Mouse (Mus musculus) heart, embryonic 11.5 days (tissue): ENCODE measurements around the gene Irf3. TPM values are rescaled to one million over a fixed set of nuclear protein-coding genes. Genes with fewer than 3 reads are reported as not detected.

Source experiments
- ATAC-seq: fragments of 200-750 bp; cut with Nextera tagmentation; replicated peaks from 2 replicates; pipeline ENCODE4 v1.8.0; 2017; ENCODE audit warnings: moderate library complexity; ENCODE audit not compliant: insufficient number of reproducible peaks, low FRiP score, low TSS enrichment
- H3K27ac ChIP-seq: fragments of 300-500 bp; sonication (generic); 2 replicates; pipeline ENCODE4 v1.5.1; 2014; ENCODE audit warnings: mild to moderate bottlenecking, low read depth, low read length
- H3K27me3 ChIP-seq: fragments of 300-500 bp; sonication (generic); 2 replicates; pipeline ENCODE4 v1.6.1; 2014; ENCODE audit warnings: mild to moderate bottlenecking, low read length, mixed read lengths; ENCODE audit not compliant: control insufficient read depth, insufficient read depth
- H3K36me3 ChIP-seq: fragments of 300-500 bp; sonication (generic); 2 replicates; pipeline ENCODE4 v1.6.1; 2014; ENCODE audit warnings: mild to moderate bottlenecking, low read length, moderate library complexity, mixed read lengths; ENCODE audit not compliant: control insufficient read depth, insufficient read depth
- H3K4me1 ChIP-seq: fragments of 300-500 bp; sonication (generic); 2 replicates; pipeline ENCODE4 v1.6.1; 2014; ENCODE audit warnings: low read length; ENCODE audit not compliant: control insufficient read depth, insufficient read depth
- H3K4me2 ChIP-seq: fragments of 300-500 bp; sonication (generic); 2 replicates; pipeline ENCODE4 v1.6.1; 2014; ENCODE audit warnings: mild to moderate bottlenecking, moderate library complexity
- H3K4me3 ChIP-seq: fragments of 300-500 bp; sonication (generic); 2 replicates; pipeline ENCODE4 v1.5.1; 2014; ENCODE audit warnings: low read depth, low read length
- H3K9ac ChIP-seq: fragments of 300-500 bp; sonication (generic); 2 replicates; pipeline ENCODE4 v1.6.1; 2014; ENCODE audit warnings: mild to moderate bottlenecking, low read depth, low read length, moderate library complexity
- H3K9me3 ChIP-seq: fragments of 300-500 bp; sonication (generic); replicated peaks from 2 replicates; pipeline ENCODE4 v1.6.1; 2016; ENCODE audit warnings: low read length; ENCODE audit not compliant: control insufficient read depth
- WGBS: fragments of 180-500 bp; shearing (Covaris S2); extraction: QIAGEN DNeasy Blood & Tissue Kit; methylation state at CpG from one replicate; pipeline ENCODE4 v1.1.7; 2014; ENCODE audit not compliant: insufficient replicate concordance; 5-methylcytosine and 5-hydroxymethylcytosine counted together
- polyA plus RNA-seq: library from polyadenylated mRNA; unstranded; fragments of >200 nt; fragmentation: Nextera tagmentation; extraction: Ambion mirVana; gene quantifications from 2 replicates; pipeline ENCODE4 v1.2.1, GENCODE M21; 2014

Gene Irf3
- polyA plus RNA-seq, 1 experiment from 2014 or later = 61.4 TPM

GRCm38 (mm10) chr7:44997940-44998428 lies 536 bp downstream of the Irf3 start:
- Histone ChIP-seq H3K27ac (peak overlapping the region; percentile 86), H3K27me3 (no peaks in the 10 kb centered on the region), H3K4me1 (peaks cover 27% of the 10 kb centered on the region), H3K4me3 (peak overlapping the region; percentile 71), H3K4me2 (peak overlapping the region; percentile 97), H3K9ac (peak overlapping the region; percentile 89), H3K36me3 (peaks cover 35% of the 10 kb centered on the region), H3K9me3 (no peaks in the 10 kb centered on the region)
- 3% methylated on average over 15 of the region's 15 CpGs for WGBS
- ATAC-seq = no peak

GRCm38 (mm10) chr7:44998501-44998955 lies 1.1 kb downstream of the Irf3 start, which contains the start of gene Bcl2l12:
Bcl2l12 (minus strand) TSS chr7:44998712.
- H3K4me3 ChIP-seq = peak within 1 kb of the TSS; percentile 71
- WGBS = 2% methylated on average over 18 of the region's 18 CpGs
- peak within 1 kb of the TSS; percentile 97 for H3K4me2 ChIP-seq
- no peaks in the 10 kb centered on the region for H3K27me3 ChIP-seq
- no peak for ATAC-seq
- no peaks in the 10 kb centered on the region for H3K9me3 ChIP-seq
- H3K4me1 ChIP-seq = peaks cover 27% of the 10 kb centered on the region
- H3K36me3 ChIP-seq = peaks cover 37% of the 10 kb centered on the region
- peak within 1 kb of the TSS; percentile 86 for H3K27ac ChIP-seq
- H3K9ac ChIP-seq = peak within 1 kb of the TSS; percentile 89

- Histone ChIP-seq H3K36me3 (peaks cover 34% of the 10 kb centered on the region), H3K9ac (no peak overlapping the region), H3K4me3 (no peak overlapping the region), H3K4me2 (peak overlapping the region; percentile 97), H3K27ac (no peak overlapping the region), H3K4me1 (peaks cover 27% of the 10 kb centered on the region), H3K27me3 (no peaks in the 10 kb centered on the region), H3K9me3 (no peaks in the 10 kb centered on the region)
- no peak for ATAC-seq
- 71% methylated on average over 11 of the region's 11 CpGs for WGBS
Measured at GRCm38 (mm10) chr7:44999753-45000152, 2.3 kb downstream of the Irf3 start.

GRCm38 (mm10) chr7:45000539-45001114 lies 3.2 kb downstream of the Irf3 start:
- no peak for ATAC-seq
- Histone ChIP-seq H3K36me3 (peaks cover 35% of the 10 kb centered on the region), H3K4me3 (no peak overlapping the region), H3K9ac (no peak overlapping the region), H3K4me1 (peaks cover 27% of the 10 kb centered on the region), H3K9me3 (no peaks in the 10 kb centered on the region), H3K4me2 (no peak overlapping the region), H3K27me3 (no peaks in the 10 kb centered on the region), H3K27ac (no peak overlapping the region; the same call in 1 of the 2 replicates)
- 85% methylated on average over 21 of the region's 21 CpGs for WGBS

GRCm38 (mm10) chr7:45002440-45002839 lies 5.0 kb downstream of the Irf3 start:
- no peaks in the 10 kb centered on the region for H3K9me3 ChIP-seq
- no peak overlapping the region for H3K27ac ChIP-seq
- no peak overlapping the region for H3K4me2 ChIP-seq
- peaks cover 52% of the 10 kb centered on the region for H3K36me3 ChIP-seq
- H3K9ac ChIP-seq = no peak overlapping the region
- H3K4me1 ChIP-seq = peaks cover 19% of the 10 kb centered on the region
- no peak overlapping the region for H3K4me3 ChIP-seq
- H3K27me3 ChIP-seq = no peaks in the 10 kb centered on the region
- ATAC-seq = no peak
- 91% methylated on average over 7 of the region's 7 CpGs for WGBS

GRCm38 (mm10) chr7:45004546-45004945 lies 7.1 kb downstream of the Irf3 start:
- Histone ChIP-seq H3K27me3 (no peaks in the 10 kb centered on the region), H3K9me3 (no peaks in the 10 kb centered on the region), H3K36me3 (peaks cover 67% of the 10 kb centered on the region), H3K4me2 (no peak overlapping the region), H3K27ac (peak overlapping the region; percentile 47; the same call in 1 of the 2 replicates), H3K4me1 (peaks cover 7% of the 10 kb centered on the region), H3K4me3 (no peak overlapping the region), H3K9ac (no peak overlapping the region)
- WGBS = 64% methylated on average over 3 of the region's 3 CpGs
- no peak for ATAC-seq

GRCm38 (mm10) chr7:45005321-45005992 lies 8.0 kb downstream of the Irf3 start:
- Histone ChIP-seq H3K27ac (no peak overlapping the region), H3K4me1 (0 out of 2 replicates have a peak, but pooled peaks cover 2% of the 10 kb centered on the region), H3K36me3 (peaks cover 73% of the 10 kb centered on the region), H3K9me3 (no peaks in the 10 kb centered on the region), H3K4me2 (no peak overlapping the region), H3K27me3 (no peaks in the 10 kb centered on the region), H3K9ac (no peak overlapping the region), H3K4me3 (no peak overlapping the region)
- no peak for ATAC-seq
- WGBS = 89% methylated on average over 6 of the region's 6 CpGs

- Histone ChIP-seq H3K27me3 (no peaks in the 10 kb centered on the region), H3K9me3 (no peaks in the 10 kb centered on the region), H3K4me3 (no peak overlapping the region), H3K4me1 (0 out of 2 replicates have a peak, but pooled peaks cover 2% of the 10 kb centered on the region), H3K27ac (no peak overlapping the region), H3K36me3 (peaks cover 71% of the 10 kb centered on the region), H3K4me2 (no peak overlapping the region), H3K9ac (no peak overlapping the region)
- ATAC-seq = no peak
- 94% methylated on average over 12 of the region's 12 CpGs for WGBS
Measured at GRCm38 (mm10) chr7:45006503-45006902, 9.1 kb downstream of the Irf3 start.
